Mouse (Mus musculus) MEL (cell line): ENCODE measurements around the gene Kcnh7. TPM values are rescaled to one million over a fixed set of nuclear protein-coding genes. Genes with fewer than 3 reads are reported as not detected.

Experiments
- DNase-seq: peaks from one replicate; pipeline ENCODE4 v3.0.0; 2011; ENCODE audit warnings: low read depth, low spot score
- H3K27ac ChIP-seq: 2 replicates; pipeline ENCODE4 v1.5.1; 2012; ENCODE audit warnings: low read depth, mild to moderate bottlenecking, control low read depth, low read length, moderate library complexity; ENCODE audit not compliant: control insufficient read depth
- H3K27me3 ChIP-seq, 2 experiments: fragments of 150-350 bp in 1 of 2; sonication (generic) in 1 of 2; 2 replicates each; pipeline ENCODE4 v1.6.1; 2012; ENCODE audit warnings: low read length in 2 of 2, mild to moderate bottlenecking in 2 of 2, improper control_type of control experiment in 1 of 2, moderate library complexity in 1 of 2; ENCODE audit not compliant: insufficient read depth in 2 of 2, control insufficient read depth in 1 of 2
- H3K36me3 ChIP-seq, 2 experiments: 2 replicates each; pipeline ENCODE4 v1.6.1; 2012 to 2014; ENCODE audit warnings: low read length in 2 of 2, improper control_type of control experiment in 1 of 2, inconsistent platforms in 1 of 2, mild to moderate bottlenecking in 1 of 2; ENCODE audit not compliant: insufficient read depth in 2 of 2, control insufficient read depth in 1 of 2
- H3K4me1 ChIP-seq, 2 experiments: fragments of 150-350 bp in 1 of 2; sonication (generic) in 1 of 2; 2 replicates each; pipeline ENCODE4 v1.6.1; 2012; ENCODE audit warnings: low read length in 2 of 2, improper control_type of control experiment in 1 of 2, mild to moderate bottlenecking in 1 of 2; ENCODE audit not compliant: insufficient read depth in 2 of 2, control insufficient read depth in 1 of 2
- H3K4me3 ChIP-seq, 2 experiments: fragments of 150-350 bp in 1 of 2; sonication (generic) in 1 of 2; 2 replicates each; pipeline ENCODE4 v1.5.1; 2012; ENCODE audit warnings: low read depth in 2 of 2, low read length in 2 of 2, mild to moderate bottlenecking in 2 of 2, moderate library complexity in 2 of 2, control low read depth in 1 of 2, improper control_type of control experiment in 1 of 2; ENCODE audit not compliant: control insufficient read depth in 1 of 2, insufficient read depth in 1 of 2
- H3K79me2 ChIP-seq: 2 replicates; pipeline ENCODE4 v1.6.1; 2012; ENCODE audit warnings: mild to moderate bottlenecking, low read length, moderate library complexity; ENCODE audit not compliant: control insufficient read depth, poor library complexity, insufficient read depth
- H3K9ac ChIP-seq: 2 replicates; pipeline ENCODE4 v1.6.1; 2012; ENCODE audit warnings: low read depth, mild to moderate bottlenecking, control low read depth, low read length, moderate library complexity; ENCODE audit not compliant: control insufficient read depth, poor library complexity, severe bottlenecking
- H3K9me3 ChIP-seq: fragments of 150-350 bp; sonication (generic); replicated peaks from 2 replicates; pipeline ENCODE4 v1.6.1; 2012; ENCODE audit warnings: mild to moderate bottlenecking, low read length, improper control_type of control experiment, moderate library complexity; ENCODE audit not compliant: insufficient read depth
- CHD1 ChIP-seq: IDR thresholded peaks from 2 replicates; pipeline ENCODE4 v1.6.1; 2012; ENCODE audit warnings: low read depth, mild to moderate bottlenecking, inconsistent platforms, low read length, improper control_type of control experiment
- CHD2 ChIP-seq: IDR thresholded peaks from 2 replicates; pipeline ENCODE4 v1.6.1; 2011; ENCODE audit warnings: low read length, improper control_type of control experiment
- E2F4 ChIP-seq: IDR thresholded peaks from 2 replicates; pipeline ENCODE4 v1.6.1; 2011; ENCODE audit warnings: low read depth, low read length, improper control_type of control experiment, borderline replicate concordance
- ETS1 ChIP-seq: IDR thresholded peaks from 2 replicates; pipeline ENCODE4 v1.6.1; 2012; ENCODE audit warnings: low read depth, mild to moderate bottlenecking, inconsistent platforms, low read length, improper control_type of control experiment, moderate library complexity
- MAFK ChIP-seq: IDR thresholded peaks from 2 replicates; pipeline ENCODE4 v1.6.1; 2011; ENCODE audit warnings: low read depth, mild to moderate bottlenecking, low read length, improper control_type of control experiment, borderline replicate concordance
- MAX ChIP-seq: IDR thresholded peaks from 2 replicates; pipeline ENCODE4 v1.6.1; 2011; ENCODE audit warnings: low read length, improper control_type of control experiment
- MXI1 ChIP-seq: IDR thresholded peaks from 2 replicates; pipeline ENCODE4 v1.6.1; 2011; ENCODE audit warnings: mild to moderate bottlenecking, low read depth, low read length, improper control_type of control experiment
- MYC ChIP-seq: IDR thresholded peaks from 2 replicates; pipeline ENCODE4 v1.6.1; 2011; ENCODE audit warnings: low read depth, mild to moderate bottlenecking, low read length, improper control_type of control experiment, moderate library complexity
- NRF1 ChIP-seq: IDR thresholded peaks from 2 replicates; pipeline ENCODE4 v1.6.1; 2014; ENCODE audit warnings: low read depth, mild to moderate bottlenecking, inconsistent platforms, low read length, improper control_type of control experiment, moderate library complexity; ENCODE audit not compliant: poor library complexity, insufficient read depth, severe bottlenecking
- POLR2A ChIP-seq, 2 experiments: IDR thresholded peaks; 2 replicates each; pipeline ENCODE4 v1.6.1; 2011 to 2012; ENCODE audit warnings: low read length in 2 of 2, mild to moderate bottlenecking in 2 of 2, control low read depth in 1 of 2, improper control_type of control experiment in 1 of 2, low read depth in 1 of 2, moderate library complexity in 1 of 2; ENCODE audit not compliant: control insufficient read depth in 1 of 2, insufficient read depth in 1 of 2, poor library complexity in 1 of 2
- POLR2AphosphoS2 ChIP-seq: IDR thresholded peaks from 2 replicates; pipeline ENCODE4 v1.6.1; 2011; ENCODE audit warnings: low read length, improper control_type of control experiment
- POLR2AphosphoS5 ChIP-seq: IDR thresholded peaks from 2 replicates; pipeline ENCODE4 v1.6.1; 2012; ENCODE audit warnings: low read depth, borderline replicate concordance, mild to moderate bottlenecking, inconsistent platforms, low read length, moderate library complexity, mixed read lengths
- RCOR1 ChIP-seq: IDR thresholded peaks from 2 replicates; pipeline ENCODE4 v1.6.1; 2012; ENCODE audit warnings: low read depth, mild to moderate bottlenecking, inconsistent platforms, low read length, improper control_type of control experiment
- SIN3A ChIP-seq: IDR thresholded peaks from 2 replicates; pipeline ENCODE4 v1.6.1; 2012; ENCODE audit warnings: low read length, improper control_type of control experiment, inconsistent platforms
- SMC3 ChIP-seq: IDR thresholded peaks from 2 replicates; pipeline ENCODE4 v1.6.1; 2011; ENCODE audit warnings: low read depth, low read length, improper control_type of control experiment
- TBP ChIP-seq: IDR thresholded peaks from 2 replicates; pipeline ENCODE4 v1.8.0; 2011; ENCODE audit warnings: low read depth, low read length, improper control_type of control experiment
- UBTF ChIP-seq: IDR thresholded peaks from 2 replicates; pipeline ENCODE4 v1.6.1; 2012; ENCODE audit warnings: low read depth, mild to moderate bottlenecking, inconsistent platforms, low read length, improper control_type of control experiment, moderate library complexity, borderline replicate concordance; ENCODE audit not compliant: insufficient read depth
- USF1 ChIP-seq: IDR thresholded peaks from 2 replicates; pipeline ENCODE4 v1.6.1; 2014; ENCODE audit warnings: low read depth, mild to moderate bottlenecking, inconsistent platforms, low read length, improper control_type of control experiment, moderate library complexity
- ZC3H11A ChIP-seq: IDR thresholded peaks from 2 replicates; pipeline ENCODE4 v1.6.1; 2012; ENCODE audit warnings: low read depth, mild to moderate bottlenecking, inconsistent platforms, low read length, improper control_type of control experiment
- ZKSCAN1 ChIP-seq: IDR thresholded peaks from 2 replicates; pipeline ENCODE4 v1.6.1; 2012; ENCODE audit warnings: low read depth, mild to moderate bottlenecking, inconsistent platforms, low read length, improper control_type of control experiment, moderate library complexity
- ZNF384 ChIP-seq: IDR thresholded peaks from 2 replicates; pipeline ENCODE4 v1.6.1; 2012; ENCODE audit warnings: low read depth, mild to moderate bottlenecking, inconsistent platforms, low read length, improper control_type of control experiment
- polyA plus RNA-seq, 2 experiments: library from polyadenylated mRNA; stranded (reverse) in 1 of 2; unstranded in 1 of 2; fragments of >175 nt in 1 of 2; fragments of >200 nt in 1 of 2; gene quantifications; 2 replicates each; pipeline versions ENCODE4 v1.2.1 to v1.2.4; 2012; ENCODE audit warnings: low replicate concordance in 2 of 2, low read depth in 1 of 2; ENCODE audit not compliant: insufficient read length in 2 of 2, insufficient read depth in 1 of 2, missing spikeins in 1 of 2
- total RNA-seq: library from RNA; depleted of rRNA; stranded (reverse); fragments of 300-350 nt; gene quantifications from 2 replicates; pipeline ENCODE4 v1.2.3, GENCODE M21; 2012

Gene Kcnh7
- total and polyA plus RNA-seq, 3 experiments = under 0.01 to 0.13 TPM; not detected in 1

- no peak overlapping the region for H3K9ac ChIP-seq
- H3K36me3 ChIP-seq = no peaks in the 10 kb centered on the region
- H3K27me3 ChIP-seq = no peaks in the 10 kb centered on the region
- TF ChIP-seq MXI1 (no peak), NRF1 (no peak), ZC3H11A (no peak), RCOR1 (no peak), POLR2AphosphoS2 (no peak), TBP (no peak), ZKSCAN1 (no peak), ZNF384 (no peak), MYC (no peak), POLR2AphosphoS5 (no peak), E2F4 (no peak), ETS1 (no peak), POLR2A (IDR thresholded peaks at IDR 0.05; ENCODE audit: control insufficient read depth in 1 of 2, insufficient read depth in 1 of 2, low read depth in 1 of 2, low read length in 2 of 2, poor library complexity in 1 of 2) (no peak), MAFK (no peak), SMC3 (no peak), USF1 (no peak), SIN3A (no peak), MAX (no peak), UBTF (no peak)
- H3K4me1 ChIP-seq = no peaks in the 10 kb centered on the region
- DNase-seq = no peak
- H3K79me2 ChIP-seq = no peaks in the 10 kb centered on the region
- H3K9me3 ChIP-seq = no peaks in the 10 kb centered on the region
- H3K4me3 ChIP-seq = no peak overlapping the region
- no peak overlapping the region for H3K27ac ChIP-seq
Observed at GRCm38 (mm10) chr2:63002784-63003183, 181.3 kb downstream of the Kcnh7 start.

- H3K9ac ChIP-seq = no peak overlapping the region
- no peaks in the 10 kb centered on the region for H3K9me3 ChIP-seq
- no peaks in the 10 kb centered on the region for H3K27me3 ChIP-seq
- H3K4me1 ChIP-seq = no peaks in the 10 kb centered on the region
- no peak for DNase-seq
- no peaks in the 10 kb centered on the region for H3K36me3 ChIP-seq
- TF ChIP-seq RCOR1 (no peak), MXI1 (no peak), POLR2AphosphoS5 (no peak), NRF1 (no peak), SMC3 (no peak), CHD1 (no peak), CHD2 (no peak), TBP (no peak)
- TF ChIP-seq, all 39 proteins: peak for 0
- H3K27ac ChIP-seq = no peak overlapping the region
- no peak overlapping the region for H3K4me3 ChIP-seq
- no peaks in the 10 kb centered on the region for H3K79me2 ChIP-seq
Observed at GRCm38 (mm10) chr2:62997692-62998091, 186.4 kb downstream of the Kcnh7 start.
